Mouse (Mus musculus): ENCODE results near the gene Tex13c1.

Tex13c1 gene

DNA sequence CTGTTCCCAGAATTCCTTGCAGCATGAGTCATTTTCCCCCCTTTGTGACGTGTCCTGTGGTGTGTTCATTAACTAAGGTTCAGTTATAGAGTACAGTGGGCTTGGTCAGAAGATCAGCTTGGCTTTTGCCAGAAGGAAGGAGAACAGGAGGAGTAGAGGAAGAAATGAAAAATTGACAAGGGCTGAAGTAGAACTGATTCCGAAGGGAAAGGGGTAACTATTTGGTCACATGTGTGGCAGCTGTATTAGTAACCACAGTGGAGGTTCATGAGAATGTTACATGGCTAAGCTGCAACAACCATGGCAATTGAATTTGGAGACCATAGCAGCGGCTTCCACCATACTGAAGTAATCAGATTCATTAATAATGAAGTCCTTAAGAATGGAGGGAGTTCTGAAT lies at the start of gene Tex13c1:
TSS of gene Tex13c1 (plus strand) at position 301 of the 400 bp plus-strand sequence.
- DNase-seq, result no peak

All from right cerebral cortex, postnatal 14 days (tissue).